Mouse (Mus musculus): ENCODE results near the gene Myo1d. TPM values are rescaled to one million over a fixed set of nuclear protein-coding genes. Genes with fewer than 3 reads are reported as not detected.

Myo1d gene
- polyA plus RNA-seq, 1 experiment = 109 TPM

- no peak for DNase-seq (ENCODE audit: low read depth, low spot score)
- 89% methylated on average over 3 of the region's 3 CpGs for WGBS
Observed at GRCm38 (mm10) chr11:80566286-80566685, 213.5 kb downstream of the Myo1d start.

GRCm38 (mm10) chr11:80564975-80565965 lies 214.6 kb downstream of the Myo1d start:
- WGBS = 65% methylated on average over 7 of the region's 7 CpGs
- no peak for DNase-seq (ENCODE audit: low read depth, low spot score)

- 62% methylated on average over 3 of the region's 3 CpGs for WGBS
- no peak for DNase-seq (ENCODE audit: low read depth, low spot score)
Observed at GRCm38 (mm10) chr11:80562479-80562878, 217.3 kb downstream of the Myo1d start.

GRCm38 (mm10) chr11:80560770-80561169 lies 219.1 kb downstream of the Myo1d start:
- 88% methylated on average over 5 of the region's 5 CpGs for WGBS
- DNase-seq (ENCODE audit: low read depth, low spot score) = no peak

GRCm38 (mm10) chr11:80555416-80555815 lies 224.4 kb downstream of the Myo1d start:
- WGBS = 92% methylated on average over 5 of the region's 5 CpGs
- no peak for DNase-seq (ENCODE audit: low read depth, low spot score)

GRCm38 (mm10) chr11:80553046-80553445 lies 226.8 kb downstream of the Myo1d start:
- 80% methylated on average over 11 of the region's 11 CpGs for WGBS
- no peak for DNase-seq (ENCODE audit: low read depth, low spot score)

GRCm38 (mm10) chr11:80551634-80552033 lies 228.2 kb downstream of the Myo1d start:
- 65% methylated on average over 3 of the region's 3 CpGs for WGBS

GRCm38 (mm10) chr11:80550264-80550663 lies 229.6 kb downstream of the Myo1d start:
- WGBS = 89% methylated on average over 10 of the region's 10 CpGs
- DNase-seq (ENCODE audit: low read depth, low spot score) = no peak

More at GRCm38 (mm10) chr11:80551634-80552033, 228.2 kb downstream of the Myo1d start:
- DNase-seq (ENCODE audit: low read depth, low spot score) = no peak

GRCm38 (mm10) chr11:80549854-80550253 lies 230.0 kb downstream of the Myo1d start:
- WGBS = 78% methylated on average over 6 of the region's 6 CpGs
- no peak for DNase-seq (ENCODE audit: low read depth, low spot score)

- no peak for DNase-seq (ENCODE audit: low read depth, low spot score)
- WGBS = 84% methylated on average over 2 of the region's 2 CpGs
Observed at GRCm38 (mm10) chr11:80546233-80546632, 233.6 kb downstream of the Myo1d start.

GRCm38 (mm10) chr11:80539056-80539455 lies 240.8 kb downstream of the Myo1d start:
- whole genome bisulfite sequencing = 83% methylated on average over 4 of the region's 4 CpGs

GRCm38 (mm10) chr11:80532966-80533365 lies 246.9 kb downstream of the Myo1d start:
- WGBS = 19% methylated on average over 1 of the region's 1 CpGs
- no peak for DNase-seq (ENCODE audit: low read depth, low spot score)

More at GRCm38 (mm10) chr11:80539056-80539455, 240.8 kb downstream of the Myo1d start:
- DNase-seq (ENCODE audit: low read depth, low spot score) = no peak

- 89% methylated on average over 8 of the region's 8 CpGs for WGBS
Observed at GRCm38 (mm10) chr11:80529149-80529548, 250.7 kb downstream of the Myo1d start.

GRCm38 (mm10) chr11:80527697-80528096 lies 252.1 kb downstream of the Myo1d start:
- DNase-seq (ENCODE audit: low read depth, low spot score) = no peak

More at GRCm38 (mm10) chr11:80529149-80529548, 250.7 kb downstream of the Myo1d start:
- no peak for DNase-seq (ENCODE audit: low read depth, low spot score)

GRCm38 (mm10) chr11:80524213-80524612 lies 255.6 kb downstream of the Myo1d start:
- DNase-seq (ENCODE audit: low read depth, low spot score) = no peak
- WGBS = 83% methylated on average over 5 of the region's 5 CpGs

- no peak for DNase-seq (ENCODE audit: low read depth, low spot score)
- 78% methylated on average over 4 of the region's 4 CpGs for WGBS
Observed at GRCm38 (mm10) chr11:80523410-80523809, 256.4 kb downstream of the Myo1d start.

- WGBS = 33% methylated on average over 2 of the region's 2 CpGs
- DNase-seq (ENCODE audit: low read depth, low spot score) = no peak
Observed at GRCm38 (mm10) chr11:80522852-80523251, 257.0 kb downstream of the Myo1d start.

- 90% methylated on average over 2 of the region's 2 CpGs for WGBS
- no peak for DNase-seq (ENCODE audit: low read depth, low spot score)
Observed at GRCm38 (mm10) chr11:80521148-80521547, 258.7 kb downstream of the Myo1d start.

GRCm38 (mm10) chr11:80518421-80519367 lies 261.1 kb downstream of the Myo1d start:
- WGBS = 64% methylated on average over 9 of the region's 9 CpGs

GRCm38 (mm10) chr11:80515895-80516294 lies 263.9 kb downstream of the Myo1d start:
- WGBS = 88% methylated on average over 8 of the region's 8 CpGs

More at GRCm38 (mm10) chr11:80518421-80519367, 261.1 kb downstream of the Myo1d start:
- DNase-seq (ENCODE audit: low read depth, low spot score) = no peak

More at GRCm38 (mm10) chr11:80515895-80516294, 263.9 kb downstream of the Myo1d start:
- DNase-seq (ENCODE audit: low read depth, low spot score) = no peak

Measured in large intestine, adult 2 months (tissue).